Mouse (Mus musculus): Measurements from ENCODE around the gene Gtf2h1. TPM values are rescaled to one million over a fixed set of nuclear protein-coding genes. Genes with fewer than 3 reads are reported as not detected.
"Not testable (repeated sequence)": the region's sequence is repeated elsewhere in the genome, so short reads cannot be mapped to it uniquely, and the experiment has no call there.

Gene Gtf2h1
- polyA plus RNA-seq, 1 experiment = 6.9 TPM

- WGBS = 70% methylated on average over 2 of the region's 2 CpGs
- no peak for DNase-seq (ENCODE audit: low read depth, low spot score)
Observed at GRCm38 (mm10) chr7:46827803-46828184, 31.9 kb downstream of the Gtf2h1 start.

GRCm38 (mm10) chr7:46829911-46830310 is 34.0 kb downstream of the Gtf2h1 start:
- 77% methylated on average over 12 of the region's 12 CpGs for WGBS
- no peak for DNase-seq (ENCODE audit: low read depth, low spot score)

GRCm38 (mm10) chr7:46830799-46831590 is 35.1 kb downstream of the Gtf2h1 start:
- DNase-seq (ENCODE audit: low read depth, low spot score) = no peak
- WGBS = 56% methylated on average over 13 of the region's 13 CpGs

GRCm38 (mm10) chr7:46831693-46832092 is 35.8 kb downstream of the Gtf2h1 start:
- DNase-seq (ENCODE audit: low read depth, low spot score) = no peak
- WGBS = 82% methylated on average over 8 of the region's 8 CpGs

GRCm38 (mm10) chr7:46832112-46832810 is 36.4 kb downstream of the Gtf2h1 start:
- 94% methylated on average over 11 of the region's 11 CpGs for WGBS
- DNase-seq (ENCODE audit: low read depth, low spot score) = not testable (repeated sequence)

- DNase-seq (ENCODE audit: low read depth, low spot score) = peak; percentile 94
- 9% methylated on average over 6 of the region's 6 CpGs for WGBS
Observed at GRCm38 (mm10) chr7:46833266-46833665, 37.4 kb downstream of the Gtf2h1 start.

GRCm38 (mm10) chr7:46833670-46834255 is 37.9 kb downstream of the Gtf2h1 start:
- DNase-seq (ENCODE audit: low read depth, low spot score) = no peak
- WGBS = 27% methylated on average over 7 of the region's 7 CpGs

GRCm38 (mm10) chr7:46834994-46835610 is 39.2 kb downstream of the Gtf2h1 start:
- WGBS = 78% methylated on average over 11 of the region's 14 CpGs
- DNase-seq (ENCODE audit: low read depth, low spot score) = no peak

- no peak for DNase-seq (ENCODE audit: low read depth, low spot score)
- 92% methylated on average over 5 of the region's 5 CpGs for WGBS
Observed at GRCm38 (mm10) chr7:46836357-46836756, 40.5 kb downstream of the Gtf2h1 start.

- 92% methylated on average over 5 of the region's 5 CpGs for WGBS
- DNase-seq (ENCODE audit: low read depth, low spot score) = no peak
Observed at GRCm38 (mm10) chr7:46837073-46837472, 41.2 kb downstream of the Gtf2h1 start.

- no peak for DNase-seq (ENCODE audit: low read depth, low spot score)
- 3% methylated on average over 9 of the region's 9 CpGs for WGBS
Observed at GRCm38 (mm10) chr7:46838104-46838671, 42.3 kb downstream of the Gtf2h1 start.

GRCm38 (mm10) chr7:46838891-46839302 is 43.0 kb downstream of the Gtf2h1 start:
- no peak for DNase-seq (ENCODE audit: low read depth, low spot score)
- 2% methylated on average over 8 of the region's 8 CpGs for WGBS

- WGBS = 22% methylated on average over 7 of the region's 7 CpGs
- no peak for DNase-seq (ENCODE audit: low read depth, low spot score)
Observed at GRCm38 (mm10) chr7:46839446-46839845, 43.5 kb downstream of the Gtf2h1 start.

- WGBS = 39% methylated on average over 5 of the region's 5 CpGs
- DNase-seq (ENCODE audit: low read depth, low spot score) = no peak
Observed at GRCm38 (mm10) chr7:46839861-46840260, 44.0 kb downstream of the Gtf2h1 start.

- WGBS = 24% methylated on average over 4 of the region's 4 CpGs
- DNase-seq (ENCODE audit: low read depth, low spot score) = no peak
Observed at GRCm38 (mm10) chr7:46840326-46840725, 44.4 kb downstream of the Gtf2h1 start.

GRCm38 (mm10) chr7:46840787-46841525 is 45.1 kb downstream of the Gtf2h1 start, which contains the start of gene Ldha:
Gene Ldha (plus strand): TSS chr7:46841475.
- DNase-seq (ENCODE audit: low read depth, low spot score) = no peak
- WGBS = 66% methylated on average over 6 of the region's 6 CpGs

GRCm38 (mm10) chr7:46842278-46842677 is 46.4 kb downstream of the Gtf2h1 start:
- 19% methylated on average over 5 of the region's 5 CpGs for WGBS
- no peak for DNase-seq (ENCODE audit: low read depth, low spot score)

- 70% methylated on average over 4 of the region's 4 CpGs for WGBS
- no peak for DNase-seq (ENCODE audit: low read depth, low spot score)
Observed at GRCm38 (mm10) chr7:46843576-46843975, 47.7 kb downstream of the Gtf2h1 start.
